Mouse (Mus musculus) embryonic facial prominence, embryonic 14.5 days (tissue): ENCODE results near the gene Rnf130. TPM values are rescaled to one million over a fixed set of nuclear protein-coding genes. Genes with fewer than 3 reads are reported as not detected.

ENCODE experiments used
- ATAC-seq: fragments of 200-750 bp; cut with Nextera tagmentation; 2 replicates; pipeline ENCODE4 v1.8.0; 2017; ENCODE audit warnings: low read depth, moderate number of reproducible peaks, moderate TSS enrichment
- DNase-seq: peaks from one replicate; pipeline ENCODE4 v3.0.0-alpha.2; 2015; ENCODE audit warnings: low spot score
- H3K27ac ChIP-seq: fragments of 300-500 bp; sonication (generic); replicated peaks from 2 replicates; pipeline ENCODE4 v1.5.1; 2014; ENCODE audit warnings: low read depth, mild to moderate bottlenecking, low read length, moderate library complexity
- H3K27me3 ChIP-seq: fragments of 300-500 bp; sonication (generic); replicated peaks from 2 replicates; pipeline ENCODE4 v1.6.1; 2014; ENCODE audit warnings: low read length; ENCODE audit not compliant: control insufficient read depth, insufficient read depth
- H3K36me3 ChIP-seq: fragments of 300-500 bp; sonication (generic); 2 replicates; pipeline ENCODE4 v1.6.1; 2014; ENCODE audit warnings: low read length, mixed read lengths; ENCODE audit not compliant: control insufficient read depth, insufficient read depth
- H3K4me1 ChIP-seq: fragments of 300-500 bp; sonication (generic); 2 replicates; pipeline ENCODE4 v1.6.1; 2014; ENCODE audit warnings: antibody characterized with exemption, low read length; ENCODE audit not compliant: control insufficient read depth, insufficient read depth
- H3K4me2 ChIP-seq: fragments of 300-500 bp; sonication (generic); 2 replicates; pipeline ENCODE4 v1.6.1; 2014; ENCODE audit warnings: low read depth, mild to moderate bottlenecking, low read length, moderate library complexity, mixed read lengths
- H3K4me3 ChIP-seq: fragments of 300-500 bp; sonication (generic); 2 replicates; pipeline ENCODE4 v1.5.1; 2014; ENCODE audit warnings: low read depth, mild to moderate bottlenecking, low read length
- H3K9ac ChIP-seq: fragments of 300-500 bp; sonication (generic); 2 replicates; pipeline ENCODE4 v1.6.1; 2014; ENCODE audit warnings: low read depth, mild to moderate bottlenecking, low read length, moderate library complexity, mixed read lengths
- H3K9me3 ChIP-seq: fragments of 300-500 bp; sonication (generic); 2 replicates; pipeline ENCODE4 v1.6.1; 2016; ENCODE audit warnings: low read length; ENCODE audit not compliant: control insufficient read depth
- WGBS: fragments of 180-500 bp; shearing (Covaris S2); extraction: QIAGEN DNeasy Blood & Tissue Kit; methylation state at CpG from one replicate; pipeline ENCODE4 v1.1.7; 2014; 5-methylcytosine and 5-hydroxymethylcytosine counted together
- polyA plus RNA-seq: library from polyadenylated mRNA; unstranded; fragments of >200 nt; fragmentation: Nextera tagmentation; extraction: Ambion mirVana; gene quantifications from 2 replicates; pipeline ENCODE4 v1.2.1, GENCODE M21; 2014

Rnf130 gene
- 75.5 and 80.3 TPM in 2 replicates for polyA plus RNA-seq

DNA sequence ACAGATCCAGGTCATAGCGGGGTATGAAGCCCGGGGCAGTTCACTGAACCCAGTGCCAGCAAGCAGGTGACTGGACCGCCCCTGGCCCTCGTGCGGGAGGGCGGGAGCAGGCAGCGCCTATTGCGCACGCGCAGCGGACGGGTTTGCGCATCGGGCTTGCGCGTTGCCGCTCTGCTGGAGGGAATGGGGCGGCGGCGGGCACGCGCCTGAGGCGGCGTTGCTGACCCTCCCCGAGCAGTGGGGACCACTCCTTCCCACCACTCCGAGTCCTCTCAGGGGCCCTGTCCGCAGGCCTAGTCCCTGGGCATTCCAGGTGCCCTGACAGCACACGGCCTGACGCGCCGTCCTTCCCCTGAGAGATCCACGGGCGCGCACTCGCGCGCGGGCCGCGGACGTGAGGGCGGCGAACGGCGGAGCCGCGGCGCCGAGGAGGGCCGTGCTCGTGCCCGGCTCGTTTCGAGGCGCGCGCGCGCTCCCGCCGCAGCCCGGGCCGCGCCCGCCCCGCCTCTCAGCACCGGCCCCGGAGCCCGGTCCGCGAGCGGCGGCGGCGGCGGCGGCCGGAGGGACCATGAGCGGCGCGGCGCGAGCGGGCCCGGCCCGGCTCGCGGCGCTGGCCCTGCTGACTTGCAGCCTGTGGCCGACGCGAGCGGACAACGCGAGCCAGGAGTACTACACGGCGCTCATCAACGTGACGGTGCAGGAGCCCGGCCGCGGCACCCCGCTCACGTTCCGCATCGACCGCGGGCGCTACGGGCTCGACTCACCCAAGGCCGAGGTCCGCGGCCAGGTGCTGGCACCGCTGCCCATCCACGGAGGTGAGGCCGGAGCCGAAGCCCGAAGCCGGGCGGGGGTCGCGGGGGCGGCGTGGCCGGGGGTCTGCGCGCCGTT lies at the start of gene Rnf130:
Rnf130 (plus strand) TSS at position 514 of the 888 bp plus-strand sequence.
- Histone ChIP-seq H3K27ac (peak within 1 kb of the TSS; percentile 92), H3K4me3 (peak within 1 kb of the TSS; percentile 95)

DNA sequence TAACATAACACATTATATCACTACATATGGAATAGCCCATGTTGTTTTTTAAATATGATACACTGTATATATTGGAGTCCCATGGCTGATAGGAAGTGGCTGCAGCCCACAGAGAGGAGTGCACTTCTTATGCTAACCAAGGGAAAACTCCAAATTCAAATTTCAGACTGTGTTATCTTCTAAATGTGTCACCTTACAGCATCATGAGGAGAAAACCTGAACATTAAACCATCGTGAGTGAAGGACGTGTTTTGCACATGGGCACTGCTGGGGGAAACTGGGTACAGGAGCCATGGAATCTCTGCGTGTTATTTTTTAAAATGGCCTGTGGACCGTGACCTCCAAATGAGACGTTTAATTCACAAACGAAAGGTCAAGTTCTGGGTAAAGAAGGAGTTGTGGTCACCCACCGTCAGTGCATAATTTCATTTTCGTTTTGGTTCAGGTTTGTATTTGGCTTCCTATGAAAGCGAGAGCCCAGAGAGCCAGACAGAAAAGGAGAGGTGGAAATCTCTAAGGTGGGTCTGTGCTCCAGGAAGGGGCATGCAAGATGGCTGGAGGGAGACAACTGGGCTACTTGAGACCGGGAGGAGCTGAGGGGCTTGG lies 47.1 kb upstream of the Rnf130 start:
- H3K4me3 ChIP-seq: no peak overlapping the region
- ATAC-seq (no peak), DNase-seq (no peak)
- no peak overlapping the region for H3K9ac ChIP-seq
- WGBS: 77% methylated on average over 10 of the region's 10 CpGs
- H3K36me3 ChIP-seq: no peaks in the 10 kb centered on the region
- H3K4me2 ChIP-seq: no peak overlapping the region
- no peaks in the 10 kb centered on the region for H3K9me3 ChIP-seq
- H3K27ac ChIP-seq: no peak overlapping the region
- H3K4me1 ChIP-seq: no peaks in the 10 kb centered on the region
- H3K27me3 ChIP-seq: no peaks in the 10 kb centered on the region

More for the DNA sequence above, at the start of gene Rnf130:
- H3K36me3 ChIP-seq: no peaks in the 10 kb centered on the region
- ATAC-seq (peak; percentile 92), DNase-seq (peak; percentile 95)
- no peaks in the 10 kb centered on the region for H3K27me3 ChIP-seq
- H3K9me3 ChIP-seq: no peaks in the 10 kb centered on the region
- WGBS: under 1% methylated on average over 20 of the region's 129 CpGs
- H3K9ac ChIP-seq: peak within 1 kb of the TSS; percentile 97
- H3K4me2 ChIP-seq: peak within 1 kb of the TSS; percentile 81
- H3K4me1 ChIP-seq: peaks cover 18% of the 10 kb centered on the region

DNA sequence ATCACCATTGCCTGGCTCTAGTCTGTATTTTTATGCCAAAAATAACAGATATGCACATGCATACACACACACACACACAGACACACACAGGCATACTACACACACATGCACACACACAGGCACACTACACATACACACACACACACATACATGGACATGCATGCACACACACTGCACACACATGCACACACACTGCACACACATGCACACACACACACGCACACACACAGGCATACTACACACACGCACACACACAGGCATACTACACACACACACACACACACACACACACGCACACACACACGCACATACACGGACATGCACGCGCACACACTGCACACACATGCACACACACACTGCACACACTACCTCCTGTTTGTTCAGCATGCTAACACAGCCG lies 46.2 kb upstream of the Rnf130 start:
- WGBS: 97% methylated on average over 8 of the region's 8 CpGs
- no peak for ATAC-seq
- DNase-seq: no peak
- no peaks in the 10 kb centered on the region for H3K36me3 ChIP-seq
- H3K9me3 ChIP-seq: no peaks in the 10 kb centered on the region
- H3K4me2 ChIP-seq: no peak overlapping the region
- H3K9ac ChIP-seq: no peak overlapping the region
- no peak overlapping the region for H3K4me3 ChIP-seq
- no peak overlapping the region for H3K27ac ChIP-seq
- no peaks in the 10 kb centered on the region for H3K27me3 ChIP-seq
- no peaks in the 10 kb centered on the region for H3K4me1 ChIP-seq

DNA sequence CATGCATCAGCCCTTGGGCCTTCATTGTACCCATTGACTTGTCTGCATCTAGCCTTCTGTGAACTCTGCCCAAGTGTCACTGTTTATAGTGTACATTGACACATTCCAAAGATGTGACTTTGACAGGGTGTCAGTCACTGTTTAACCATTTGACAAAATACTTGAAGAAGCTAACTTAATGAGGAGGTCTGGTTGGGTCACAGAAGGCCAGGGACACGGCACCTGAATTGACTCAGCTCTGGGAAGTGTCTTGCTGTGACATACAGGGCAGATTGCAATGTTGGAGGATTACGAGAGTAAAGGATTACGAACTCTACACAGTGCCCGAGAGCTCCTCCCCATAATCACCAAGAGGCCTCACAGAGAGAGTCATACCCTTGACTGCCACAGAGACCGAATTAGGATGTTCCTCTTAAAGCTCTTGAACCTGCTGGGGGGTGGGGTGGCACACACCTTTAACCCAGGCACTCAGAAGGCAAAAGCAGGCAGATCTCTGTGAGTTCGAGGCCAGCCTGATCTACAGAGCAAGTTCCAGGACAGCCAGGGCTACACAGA lies 44.4 kb upstream of the Rnf130 start:
- Histone ChIP-seq H3K9me3 (no peaks in the 10 kb centered on the region), H3K9ac (no peak overlapping the region), H3K27ac (no peak overlapping the region), H3K27me3 (no peaks in the 10 kb centered on the region), H3K4me3 (no peak overlapping the region), H3K36me3 (no peaks in the 10 kb centered on the region), H3K4me2 (no peak overlapping the region), H3K4me1 (no peaks in the 10 kb centered on the region)
- 72% methylated on average over 6 of the region's 6 CpGs for whole genome bisulfite sequencing
- no peak for DNase-seq
- no peak for ATAC-seq

DNA sequence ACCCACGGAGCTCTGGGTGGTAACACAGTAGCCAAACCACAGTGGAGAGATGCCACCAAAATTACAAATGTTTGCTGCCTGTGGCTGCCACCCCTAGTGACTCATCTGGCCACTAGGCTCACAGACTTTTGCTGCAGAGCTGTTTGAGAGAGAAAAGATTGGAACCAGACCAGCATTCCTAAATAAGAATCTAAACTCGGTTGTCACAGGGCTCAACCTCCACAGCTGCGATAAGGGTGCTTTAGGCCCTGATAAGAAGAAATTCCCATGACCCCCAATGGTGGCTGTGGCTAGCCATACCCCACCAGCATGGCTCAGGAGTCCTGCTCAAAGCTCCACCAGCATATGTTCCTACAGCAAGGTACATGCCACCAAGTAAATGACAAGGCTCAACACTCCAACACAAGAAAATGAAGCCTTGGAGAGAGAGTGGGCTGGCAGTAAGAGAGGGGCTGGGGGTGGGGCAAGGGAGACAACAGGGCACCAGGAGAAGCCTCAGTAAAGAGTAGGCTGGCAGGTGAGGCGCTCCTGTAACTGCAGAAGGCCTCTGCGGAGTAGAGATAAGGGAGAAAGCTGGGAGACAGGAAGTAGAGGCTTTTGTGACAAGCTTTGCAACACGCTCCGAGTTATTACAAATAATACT lies 43.7 kb upstream of the Rnf130 start:
- DNase-seq: no peak
- ATAC-seq: no peak
- Histone ChIP-seq H3K4me3 (no peak overlapping the region), H3K9ac (no peak overlapping the region), H3K9me3 (no peaks in the 10 kb centered on the region), H3K27me3 (no peaks in the 10 kb centered on the region), H3K4me1 (no peaks in the 10 kb centered on the region), H3K36me3 (no peaks in the 10 kb centered on the region), H3K4me2 (no peak overlapping the region), H3K27ac (no peak overlapping the region)
- 75% methylated on average over 7 of the region's 7 CpGs for WGBS

DNA sequence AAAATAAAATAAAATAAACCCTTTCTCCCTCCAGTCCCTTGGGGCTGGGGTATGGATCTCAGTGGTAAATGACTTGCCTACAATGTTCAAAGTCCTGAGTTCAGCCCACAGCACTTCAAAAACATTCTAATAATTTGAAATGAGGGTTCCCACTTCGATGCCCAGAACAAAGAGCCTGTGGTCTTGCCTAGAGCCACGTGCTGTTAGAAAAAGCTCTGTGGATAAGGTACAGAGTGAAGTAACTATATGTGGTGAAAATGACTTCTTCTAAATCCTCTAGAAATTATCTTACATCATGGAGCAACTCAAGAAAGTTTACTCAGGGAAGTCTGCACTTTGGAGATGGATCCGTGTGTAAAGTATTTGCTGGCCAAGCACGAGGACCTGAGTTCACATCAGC lies 43.1 kb upstream of the Rnf130 start:
- DNase-seq (no peak), ATAC-seq (no peak)
- no peak overlapping the region for H3K9ac ChIP-seq
- no peak overlapping the region for H3K27ac ChIP-seq
- no peak overlapping the region for H3K4me2 ChIP-seq
- H3K36me3 ChIP-seq: no peaks in the 10 kb centered on the region
- no peaks in the 10 kb centered on the region for H3K9me3 ChIP-seq
- WGBS: 74% methylated on average over 4 of the region's 4 CpGs
- no peak overlapping the region for H3K4me3 ChIP-seq
- no peaks in the 10 kb centered on the region for H3K4me1 ChIP-seq
- no peaks in the 10 kb centered on the region for H3K27me3 ChIP-seq

DNA sequence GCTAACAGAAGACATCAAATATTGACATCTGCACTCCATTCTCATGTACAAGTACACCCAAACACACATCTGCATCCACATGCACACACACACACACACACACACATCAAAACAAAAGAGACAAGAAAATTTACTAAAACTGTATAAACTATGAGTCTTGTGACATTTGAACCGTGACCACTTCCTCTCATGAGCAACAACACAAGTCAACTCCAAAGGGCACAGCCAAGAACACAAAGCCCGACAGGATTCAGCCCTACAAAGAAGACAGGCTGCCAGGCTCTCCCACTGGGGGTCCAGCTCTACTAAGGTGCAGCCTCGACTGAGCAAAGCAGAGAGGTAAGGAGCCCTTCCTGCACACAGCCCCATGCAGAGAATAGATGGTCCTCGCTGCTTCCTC lies 42.3 kb upstream of the Rnf130 start:
- Histone ChIP-seq H3K27me3 (no peaks in the 10 kb centered on the region), H3K27ac (no peak overlapping the region), H3K9me3 (no peaks in the 10 kb centered on the region), H3K4me3 (no peak overlapping the region), H3K4me1 (no peaks in the 10 kb centered on the region), H3K9ac (no peak overlapping the region), H3K4me2 (no peak overlapping the region), H3K36me3 (no peaks in the 10 kb centered on the region)
- DNase-seq: no peak
- WGBS: 51% methylated on average over 4 of the region's 4 CpGs
- no peak for ATAC-seq

DNA sequence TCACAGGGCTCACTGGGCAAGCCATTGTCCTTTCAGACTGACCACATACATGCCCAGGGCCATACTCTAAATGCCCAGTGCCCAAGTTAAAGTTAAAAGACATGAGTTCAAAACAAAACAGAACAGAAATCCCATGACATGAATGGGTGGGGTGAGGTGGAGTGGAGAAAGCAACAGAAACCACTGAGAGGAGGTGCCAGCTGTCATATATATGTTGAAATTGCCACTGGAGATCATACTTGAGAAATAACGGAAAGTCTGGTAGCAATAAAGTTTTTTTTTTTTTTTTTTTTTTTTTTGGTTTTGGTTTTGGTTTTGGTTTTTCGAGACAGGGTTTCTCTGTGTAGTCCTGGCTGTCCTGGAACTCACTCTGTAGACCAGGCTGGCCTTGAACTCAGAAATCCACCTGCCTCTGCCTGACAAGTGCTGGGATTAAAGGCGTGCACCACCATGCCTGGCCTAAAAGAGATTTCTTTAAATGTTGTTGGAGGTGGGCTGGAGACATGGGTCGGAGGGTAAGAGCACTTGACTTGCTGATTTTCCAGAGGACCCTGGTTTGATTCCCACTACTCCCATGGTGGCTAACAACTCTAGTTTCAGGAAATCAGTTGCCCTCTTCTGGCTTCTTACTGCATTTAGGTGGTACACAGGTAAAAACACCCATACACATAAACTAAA lies 41.1 kb upstream of the Rnf130 start:
- ATAC-seq: no peak
- WGBS: 59% methylated on average over 4 of the region's 4 CpGs

More for the DNA sequence above, 41.1 kb upstream of the Rnf130 start:
- no peak for DNase-seq
- H3K9me3 ChIP-seq: no peaks in the 10 kb centered on the region
- no peak overlapping the region for H3K27ac ChIP-seq
- H3K27me3 ChIP-seq: no peaks in the 10 kb centered on the region
- no peak overlapping the region for H3K4me3 ChIP-seq
- H3K4me1 ChIP-seq: no peaks in the 10 kb centered on the region
- H3K9ac ChIP-seq: no peak overlapping the region
- no peak overlapping the region for H3K4me2 ChIP-seq
- H3K36me3 ChIP-seq: no peaks in the 10 kb centered on the region
